Mouse (Mus musculus) CH12.LX (cell line): ENCODE data around the gene Micu2. TPM values are rescaled to one million over a fixed set of nuclear protein-coding genes. Genes with fewer than 3 reads are reported as not detected.

Experiments
- DNase-seq: peaks from one replicate; pipeline ENCODE4 v3.0.0-alpha.2; 2013; ENCODE audit errors: extremely low read depth
- H3K27ac ChIP-seq: 2 replicates; pipeline ENCODE4 v1.5.1; 2012; ENCODE audit warnings: low read depth, mild to moderate bottlenecking, control low read depth, moderate library complexity; ENCODE audit not compliant: insufficient read depth
- H3K27me3 ChIP-seq: replicated peaks from 2 replicates; pipeline ENCODE3; 2012; ENCODE audit warnings: inconsistent platforms
- H3K36me3 ChIP-seq, 2 experiments: replicated peaks in 1 of 2; 2 replicates each; pipeline versions ENCODE3 to v1.6.1; 2012; ENCODE audit warnings: inconsistent platforms in 1 of 2, low read length in 1 of 2, mild to moderate bottlenecking in 1 of 2, mixed read lengths in 1 of 2, moderate library complexity in 1 of 2; ENCODE audit not compliant: control insufficient read depth in 1 of 2, insufficient read depth in 1 of 2
- H3K4me1 ChIP-seq, 2 experiments: 2 replicates each; pipeline ENCODE4 v1.6.1; 2012; ENCODE audit warnings: inconsistent platforms in 1 of 2, moderate library complexity in 1 of 2; ENCODE audit not compliant: insufficient read depth in 2 of 2, control insufficient read depth in 1 of 2
- H3K4me2 ChIP-seq: 2 replicates; pipeline ENCODE4 v1.6.1; 2012; ENCODE audit warnings: low read depth, mild to moderate bottlenecking, control low read depth; ENCODE audit not compliant: poor library complexity, insufficient read depth, severe bottlenecking
- H3K4me3 ChIP-seq, 3 experiments: fragments of 150-350 bp in 1 of 3; sonication (generic) in 1 of 3; replicated peaks in 1 of 3; 2 replicates each; pipeline versions ENCODE3 to v1.5.1; 2011 to 2012; ENCODE audit warnings: low read depth in 2 of 3, low read length in 2 of 3, mild to moderate bottlenecking in 2 of 3, moderate library complexity in 2 of 3, control low read depth in 1 of 3, improper control_type of control experiment in 1 of 3, inconsistent platforms in 1 of 3, mixed read lengths in 1 of 3; ENCODE audit not compliant: poor library complexity in 1 of 3
- H3K79me2 ChIP-seq: replicated peaks from 2 replicates; pipeline ENCODE4 v1.6.1; 2012; ENCODE audit warnings: mild to moderate bottlenecking, moderate library complexity; ENCODE audit not compliant: control insufficient read depth, poor library complexity, insufficient read depth, severe bottlenecking; ENCODE audit errors: extremely low read depth
- H3K9ac ChIP-seq: 2 replicates; pipeline ENCODE4 v1.6.1; 2012; ENCODE audit warnings: low read depth, mild to moderate bottlenecking, control low read depth, moderate library complexity; ENCODE audit not compliant: insufficient read depth
- H3K9me3 ChIP-seq: replicated peaks from 2 replicates; pipeline ENCODE3; 2012; ENCODE audit warnings: low read length, inconsistent platforms, mixed read lengths
- CHD1 ChIP-seq: IDR thresholded peaks from 2 replicates; pipeline ENCODE4 v1.6.1; 2012; ENCODE audit warnings: low read depth, low read length, improper control_type of control experiment, inconsistent platforms
- ELF1 ChIP-seq: IDR thresholded peaks from 2 replicates; pipeline ENCODE4 v1.6.1; 2014; ENCODE audit warnings: low read depth, mild to moderate bottlenecking, inconsistent platforms, low read length, improper control_type of control experiment
- HCFC1 ChIP-seq: IDR thresholded peaks from 2 replicates; pipeline ENCODE4 v1.6.1; 2012; ENCODE audit warnings: low read depth, mild to moderate bottlenecking, inconsistent platforms, low read length, improper control_type of control experiment
- JUN ChIP-seq: IDR thresholded peaks from 2 replicates; pipeline ENCODE4 v1.6.1; 2011; ENCODE audit warnings: low read depth, mild to moderate bottlenecking, low read length, improper control_type of control experiment, moderate library complexity; ENCODE audit not compliant: insufficient read depth
- JUND ChIP-seq: conservative IDR thresholded peaks from 2 replicates; pipeline ENCODE4 v1.6.1; 2011; ENCODE audit warnings: low read depth, low read length, improper control_type of control experiment
- KAT2A ChIP-seq: IDR thresholded peaks from 2 replicates; pipeline ENCODE4 v1.6.1; 2012; ENCODE audit warnings: low read length, improper control_type of control experiment, inconsistent platforms; ENCODE audit not compliant: insufficient replicate concordance
- MAX ChIP-seq: IDR thresholded peaks from 2 replicates; pipeline ENCODE4 v1.6.1; 2011; ENCODE audit warnings: low read length, improper control_type of control experiment
- MAZ ChIP-seq: IDR thresholded peaks from 2 replicates; pipeline ENCODE4 v1.6.1; 2012; ENCODE audit warnings: low read depth, mild to moderate bottlenecking, inconsistent platforms, low read length, improper control_type of control experiment, moderate library complexity
- MEF2A ChIP-seq: IDR thresholded peaks from 2 replicates; pipeline ENCODE4 v1.6.1; 2014; ENCODE audit warnings: low read depth, mild to moderate bottlenecking, inconsistent platforms, low read length, improper control_type of control experiment, borderline replicate concordance
- NELFE ChIP-seq: IDR thresholded peaks from 2 replicates; pipeline ENCODE4 v1.6.1; 2011; ENCODE audit warnings: low read depth, low read length, improper control_type of control experiment
- POLR2A ChIP-seq: IDR thresholded peaks from 2 replicates; pipeline ENCODE4 v1.6.1; 2011; ENCODE audit warnings: low read depth, mild to moderate bottlenecking, improper control_type of control experiment, low read length
- POLR2AphosphoS2 ChIP-seq: IDR thresholded peaks from 2 replicates; pipeline ENCODE4 v1.6.1; 2011; ENCODE audit warnings: low read depth, low read length, improper control_type of control experiment
- RAD21 ChIP-seq: IDR thresholded peaks from 2 replicates; pipeline ENCODE4 v1.6.1; 2011; ENCODE audit warnings: low read depth, mild to moderate bottlenecking, low read length, improper control_type of control experiment, moderate library complexity
- RCOR1 ChIP-seq: conservative IDR thresholded peaks from 2 replicates; pipeline ENCODE4 v1.6.1; 2012; ENCODE audit warnings: low read depth, mild to moderate bottlenecking, inconsistent platforms, low read length, improper control_type of control experiment
- UBTF ChIP-seq: IDR thresholded peaks from 2 replicates; pipeline ENCODE4 v1.6.1; 2012; ENCODE audit warnings: low read depth, mild to moderate bottlenecking, inconsistent platforms, low read length, improper control_type of control experiment, moderate library complexity
- USF2 ChIP-seq: conservative IDR thresholded peaks from 2 replicates; pipeline ENCODE4 v1.6.1; 2011; ENCODE audit warnings: low read depth, low read length, improper control_type of control experiment
- ZC3H11A ChIP-seq: IDR thresholded peaks from 2 replicates; pipeline ENCODE4 v1.6.1; 2012; ENCODE audit warnings: low read depth, mild to moderate bottlenecking, inconsistent platforms, low read length, improper control_type of control experiment
- ZMIZ1 ChIP-seq: IDR thresholded peaks from 2 replicates; pipeline ENCODE4 v1.6.1; 2012; ENCODE audit warnings: low read depth, mild to moderate bottlenecking, inconsistent platforms, low read length, improper control_type of control experiment
- ZNF384 ChIP-seq: IDR thresholded peaks from 2 replicates; pipeline ENCODE4 v1.6.1; 2012; ENCODE audit warnings: low read depth, low read length, improper control_type of control experiment, inconsistent platforms
- dilution Hi-C: fragments of 300-500 bp; cut with MboI; formaldehyde crosslinking; loops from 2 replicates; pipeline ENCODE4 v1.14.3; 2020; ENCODE audit warnings: low sequenced_read_pairs; ENCODE audit not compliant: extremely low pct_unique_long_range_greater_than_20kb, extremely low pct_ligation_motif_present
- in situ Hi-C: fragments of 300-500 bp; cut with MboI; formaldehyde crosslinking; loops from 3 replicates; pipeline ENCODE4 v1.14.3; 2019; ENCODE audit warnings: low sequenced_read_pairs, low pct_ligation_motif_present, low pct_unique_long_range_greater_than_20kb, mixed read lengths
- polyA plus RNA-seq: library from polyadenylated mRNA; unstranded; fragments of >175 nt; gene quantifications from 2 replicates; pipeline ENCODE4 v1.2.1, GENCODE M21; 2012; ENCODE audit warnings: low read depth; ENCODE audit not compliant: insufficient read length
- total RNA-seq, 2 experiments: library from RNA; depleted of rRNA; stranded (reverse); fragments of 300-350 nt in 1 of 2; fragments of >200 nt in 1 of 2; gene quantifications; 2 replicates each; pipeline ENCODE4 v1.2.3; 2012 to 2014

Gene Micu2
- total and polyA plus RNA-seq, 3 experiments = 39.8 to 62.5 (median 52.7) TPM

GRCm38 (mm10) chr14:57909297-57909696 is 89.8 kb downstream of the Micu2 start:
- no peak overlapping the region for H3K27ac ChIP-seq
- dilution Hi-C loops (no loop called here), in situ Hi-C loops (loop anchor here (25.0 kb wide), 1 partner anchor 522 kb away; the partner anchor contains the start of gene Cryl1)

GRCm38 (mm10) chr14:57908431-57908830 is 90.6 kb downstream of the Micu2 start:
- dilution Hi-C loops = no loop called here
- no peak overlapping the region for H3K4me3 ChIP-seq

More at GRCm38 (mm10) chr14:57909297-57909696, 89.8 kb downstream of the Micu2 start:
- Histone ChIP-seq H3K27me3 (no peaks in the 10 kb centered on the region), H3K79me2 (no peaks in the 10 kb centered on the region), H3K9ac (no peak overlapping the region), H3K9me3 (no peaks in the 10 kb centered on the region), H3K36me3 (no peaks in the 10 kb centered on the region), H3K4me1 (peaks cover 5 to 20% of the 10 kb centered on the region in 2 experiments), H3K4me2 (no peak overlapping the region), H3K4me3 (no peak overlapping the region)
- TF ChIP-seq ZNF384 (peak; percentile 41; the same call in 1 of the 2 replicates), POLR2AphosphoS2 (no peak)
- DNase-seq = no peak

GRCm38 (mm10) chr14:57901998-57902397 is 97.1 kb downstream of the Micu2 start:
- no peak overlapping the region for H3K4me2 ChIP-seq
- in situ Hi-C loops = loop anchor here (25.0 kb wide), 1 partner anchor 515 kb away; the partner anchor contains the start of gene Cryl1

More at GRCm38 (mm10) chr14:57908431-57908830, 90.6 kb downstream of the Micu2 start:
- DNase-seq = no peak
- TF ChIP-seq ZC3H11A (no peak), MAZ (no peak), MAX (no peak), RAD21 (no peak), ZNF384 (no peak), RCOR1 (no peak), POLR2AphosphoS2 (no peak), MEF2A (no peak), ZMIZ1 (no peak), CHD1 (no peak), ELF1 (no peak), JUND (no peak), HCFC1 (no peak), POLR2A (no peak)
- Histone ChIP-seq H3K9me3 (no peaks in the 10 kb centered on the region), H3K4me2 (no peak overlapping the region), H3K27ac (no peak overlapping the region), H3K9ac (no peak overlapping the region), H3K27me3 (no peaks in the 10 kb centered on the region), H3K79me2 (no peaks in the 10 kb centered on the region), H3K36me3 (no peaks in the 10 kb centered on the region), H3K4me1 (peaks cover 5 to 20% of the 10 kb centered on the region in 2 experiments)
- in situ Hi-C loops = loop anchor here (25.0 kb wide), 1 partner anchor 521 kb away; the partner anchor contains the start of gene Cryl1

More at GRCm38 (mm10) chr14:57901998-57902397, 97.1 kb downstream of the Micu2 start:
- no peak for DNase-seq
- no peaks in the 10 kb centered on the region for H3K79me2 ChIP-seq
- H3K36me3 ChIP-seq = no peaks in the 10 kb centered on the region
- no peak overlapping the region for H3K27ac ChIP-seq
- dilution Hi-C loops = no loop called here
- TF ChIP-seq NELFE (no peak), USF2 (no peak), MAX (no peak), JUN (no peak), ZNF384 (no peak), KAT2A (no peak), POLR2AphosphoS2 (no peak), POLR2A (no peak), UBTF (no peak)
- no peaks in the 10 kb centered on the region for H3K9me3 ChIP-seq
- H3K4me3 ChIP-seq = no peak overlapping the region
- H3K9ac ChIP-seq = no peak overlapping the region
- peaks cover 0 to 6% of the 10 kb centered on the region in 2 experiments; a peak in 1 of 4 replicates for H3K4me1 ChIP-seq
- H3K27me3 ChIP-seq = no peaks in the 10 kb centered on the region
